Mouse (Mus musculus) left cerebral cortex, postnatal 14 days (tissue): ENCODE results near the gene Cysltr2. TPM values are rescaled to one million over a fixed set of nuclear protein-coding genes. Genes with fewer than 3 reads are reported as not detected.

ENCODE experiments used
- DNase-seq, 2 experiments: peaks; one replicate each; pipeline ENCODE4 v3.0.0; 2021 to 2022; ENCODE audit warnings: low spot score in 2 of 2, mixed read lengths in 1 of 2
- intact Hi-C: fragments of 180-260 bp; cut with DNase I; formaldehyde crosslinking; loops from one replicate; pipeline ENCODE4 v1.15.1; 2025
- long read RNA-seq, 2 experiments: library from polyadenylated mRNA; stranded (forward); transcript quantifications; one replicate each; pipeline ENCODE4 v2.0.0; 2021
- total RNA-seq, 2 experiments: library from RNA; stranded (reverse); gene quantifications; 2 replicates each; pipeline ENCODE4 v1.2.3; 2021

Cysltr2 gene
- 1 to 10 TPM; 1.8 to 2.6 TPM for total RNA-seq
- long read RNA-seq, experiment 1, result 0 reads
- long read RNA-seq, experiment 2, partial matches to known transcripts, result 0 of 2 reads
- long read RNA-seq, experiment 2, other reads (novel, unspliced or antisense), result 0 of 2 reads

DNA sequence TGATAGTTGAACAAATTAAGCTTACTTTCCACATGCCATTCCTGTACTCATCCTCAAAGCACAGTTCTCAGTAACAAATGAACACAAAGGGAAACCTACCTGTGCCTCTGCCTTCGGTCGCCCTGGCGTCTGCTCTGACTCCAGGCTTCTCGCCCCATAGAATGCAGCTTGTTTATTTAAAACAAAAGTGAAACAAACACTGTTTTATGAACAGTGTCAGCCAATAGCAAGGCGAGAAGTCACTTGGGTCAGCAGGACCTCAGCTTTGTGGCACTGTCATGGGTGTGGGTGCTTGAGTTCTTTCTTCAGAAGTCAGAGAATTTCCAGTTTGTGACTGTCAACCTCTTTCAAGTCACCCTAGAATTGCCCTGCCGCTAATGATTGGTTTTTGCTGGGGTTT, at the start of gene Cysltr2:
Gene Cysltr2, minus strand, starts transcription at position 178 of the 400 bp plus-strand sequence.
- intact Hi-C loops, result no loop called here
- DNase-seq, result no peak

DNA sequence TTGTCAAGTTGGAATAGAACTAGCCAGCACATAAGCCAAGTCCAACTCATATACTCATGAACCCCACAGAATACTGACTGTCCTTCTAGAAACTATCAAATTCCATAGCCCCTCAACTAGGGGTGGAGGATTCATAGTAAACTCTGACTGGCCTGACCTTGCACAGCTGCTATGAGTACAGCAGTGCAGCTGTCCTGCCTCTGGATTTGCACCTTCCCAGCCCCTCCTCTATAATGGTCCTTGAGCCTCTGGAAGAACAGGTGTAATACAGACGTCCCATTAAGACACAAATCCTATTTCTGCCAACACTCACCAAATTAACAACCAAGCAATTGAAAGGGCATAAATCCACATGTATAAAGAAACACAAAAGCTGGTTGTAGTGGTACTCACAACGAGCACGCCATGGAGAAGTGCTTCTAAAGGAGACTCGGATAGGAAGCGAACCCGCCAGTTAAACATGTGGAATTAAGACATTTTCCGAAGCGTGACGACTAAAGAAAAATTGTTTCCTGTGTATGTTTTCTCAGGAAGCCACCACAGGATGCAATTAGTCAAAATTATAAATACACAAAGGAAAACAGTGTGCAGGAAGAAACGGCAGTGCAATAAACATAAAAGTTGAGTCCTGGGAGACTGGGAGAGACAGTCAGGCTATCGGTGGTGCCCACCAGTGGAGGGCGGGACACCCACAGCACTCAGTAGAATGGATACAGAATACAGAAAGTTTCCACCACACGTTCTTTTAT, 46.1 kb upstream of the Cysltr2 start:
- intact Hi-C loops, result loop anchor here (10.0 kb wide), 1 partner anchor 510 kb away; no protein-coding TSS in a partner anchor

DNA sequence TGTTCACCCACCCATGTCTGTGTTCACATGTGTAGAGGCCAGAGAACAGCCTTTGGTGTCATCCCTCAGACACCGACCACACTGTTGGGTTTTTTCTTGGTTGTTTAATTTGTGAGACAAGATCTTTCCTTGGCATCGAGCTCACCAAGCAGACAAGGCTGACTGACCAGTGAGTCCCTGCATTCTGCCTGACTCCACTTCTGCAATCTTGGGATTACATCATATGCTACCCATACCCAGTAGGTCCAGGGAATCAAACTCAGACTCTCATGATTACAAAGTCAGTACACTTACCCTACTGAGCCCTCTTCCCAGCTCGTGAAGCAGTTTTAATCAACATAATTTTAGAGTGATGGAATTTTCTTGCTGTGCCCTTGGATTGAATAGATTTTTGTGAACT, 44.0 kb upstream of the Cysltr2 start:
- no peak for DNase-seq
- intact Hi-C loops, result loop anchor here (10.0 kb wide), 1 partner anchor 508 kb away; no protein-coding TSS in a partner anchor

More for the DNA sequence above, 46.1 kb upstream of the Cysltr2 start:
- DNase-seq, result no peak

DNA sequence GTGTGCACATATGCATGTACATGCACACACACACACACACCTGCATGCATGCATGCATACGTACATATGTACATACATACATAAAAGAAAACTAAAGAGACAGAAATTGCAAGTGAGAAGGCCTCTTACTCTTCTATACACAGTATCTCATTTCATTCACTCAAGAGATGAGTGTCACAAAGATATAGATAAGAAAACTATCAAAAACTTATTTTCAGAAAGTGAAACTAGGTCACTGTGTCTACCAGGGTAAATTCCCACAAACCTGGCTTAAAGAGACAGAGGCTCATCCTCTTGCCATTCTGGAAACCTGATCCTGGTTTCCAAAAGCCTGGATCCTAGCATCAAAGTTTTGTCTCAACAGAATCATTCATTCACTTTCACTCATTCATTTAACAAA, 39.3 kb upstream of the Cysltr2 start:
- intact Hi-C loops, result no loop called here

DNA sequence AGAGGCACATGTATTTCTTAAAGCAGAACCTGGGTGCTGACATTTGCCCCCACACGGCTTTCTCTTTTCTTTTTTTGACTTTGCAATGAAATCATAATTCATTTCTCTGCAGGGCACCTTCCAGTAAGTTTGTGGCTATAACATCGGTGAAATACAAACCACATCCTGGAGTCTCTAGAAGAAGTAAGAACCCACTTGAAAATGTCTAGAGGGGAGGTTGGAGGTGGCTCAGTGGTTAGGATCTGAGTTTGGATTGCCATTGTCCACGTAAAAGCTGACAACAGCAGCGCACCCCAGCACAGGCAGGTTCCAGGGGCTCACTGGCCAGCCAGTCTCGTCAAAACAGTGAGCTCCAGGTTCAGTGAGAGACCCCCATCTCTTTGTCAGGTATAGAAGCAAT, 38.8 kb upstream of the Cysltr2 start:
- intact Hi-C loops, result no loop called here
- DNase-seq, result no peak

More for the DNA sequence above, 39.3 kb upstream of the Cysltr2 start:
- no peak for DNase-seq

DNA sequence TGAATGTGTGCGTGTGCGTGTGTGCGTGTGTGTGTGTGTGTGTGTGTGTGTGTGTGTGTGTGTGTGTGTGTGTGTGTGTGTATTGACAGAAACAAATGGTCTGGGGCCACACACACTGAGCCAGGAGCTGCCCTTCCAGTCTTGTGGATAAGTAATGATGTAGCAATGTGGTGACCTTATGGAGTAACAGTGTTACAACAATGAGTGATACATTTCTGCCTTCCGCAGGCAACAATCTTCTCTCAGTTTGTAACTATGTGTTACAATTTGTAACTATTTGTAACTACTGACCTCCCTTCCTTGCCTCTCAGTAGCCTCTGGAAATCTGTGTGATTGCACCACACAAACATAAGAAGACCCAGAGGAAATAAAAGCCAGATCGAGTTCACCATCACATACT, 38.3 kb upstream of the Cysltr2 start:
- no peak for DNase-seq
- intact Hi-C loops, result no loop called here

DNA sequence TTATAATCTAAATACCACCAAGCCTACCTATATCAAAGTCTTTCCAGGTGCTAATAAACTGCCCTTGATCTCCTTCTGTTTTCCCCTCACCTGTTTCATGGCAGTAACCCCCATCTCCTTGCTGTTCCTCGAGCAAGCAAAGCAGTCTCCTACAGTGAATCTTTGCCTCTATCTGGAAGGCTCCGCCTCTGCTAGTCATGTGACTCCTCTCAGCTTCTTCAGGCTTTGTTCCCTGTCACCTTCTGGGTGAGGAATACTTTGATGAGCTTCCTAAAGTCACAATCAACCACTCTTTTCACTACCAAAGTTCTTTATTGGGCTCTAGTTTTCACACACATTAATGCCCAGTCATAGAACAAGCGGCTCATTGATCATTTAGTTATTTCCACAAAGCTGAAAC, 37.5 kb upstream of the Cysltr2 start:
- no peak for DNase-seq
- intact Hi-C loops, result no loop called here

DNA sequence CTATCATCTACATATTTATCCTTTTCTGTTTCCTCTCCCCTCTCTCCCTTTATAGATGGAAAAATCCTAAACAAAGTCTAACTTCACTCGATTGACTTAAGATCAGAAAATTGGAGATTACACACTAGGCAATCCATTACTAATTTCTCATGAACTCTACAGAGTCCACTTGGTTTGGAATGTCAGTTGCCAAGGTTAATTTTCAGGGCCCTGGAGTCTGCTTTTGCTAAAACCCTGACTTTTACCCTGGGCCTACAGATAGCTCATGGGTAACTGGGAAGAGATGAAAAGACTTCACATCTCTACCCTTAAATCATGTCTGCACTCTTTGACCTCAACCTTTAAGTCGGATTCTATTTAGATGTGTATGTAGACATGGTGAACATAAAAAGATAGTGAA, 34.6 kb upstream of the Cysltr2 start:
- intact Hi-C loops, result no loop called here
- DNase-seq, result no peak

DNA sequence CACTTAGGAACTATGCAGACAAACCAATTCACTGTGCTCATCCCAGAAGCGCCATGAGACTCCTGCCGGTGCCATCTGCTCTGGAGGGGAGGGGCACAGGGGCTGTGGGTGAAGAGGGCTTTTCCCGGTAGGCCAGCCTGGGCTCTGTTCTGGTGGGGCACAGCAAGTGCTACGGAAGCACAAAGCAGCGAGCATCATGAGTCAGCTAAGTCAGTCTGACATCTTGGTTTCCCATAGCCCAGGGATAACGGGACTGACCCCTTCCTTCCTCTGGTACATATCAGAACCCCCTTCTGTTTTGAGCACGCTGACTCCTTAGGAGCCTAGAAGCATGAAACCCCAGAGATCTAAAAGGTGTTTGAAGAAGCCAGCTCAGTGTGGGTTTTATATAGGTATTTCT, 15.5 kb upstream of the Cysltr2 start:
- intact Hi-C loops, result no loop called here

DNA sequence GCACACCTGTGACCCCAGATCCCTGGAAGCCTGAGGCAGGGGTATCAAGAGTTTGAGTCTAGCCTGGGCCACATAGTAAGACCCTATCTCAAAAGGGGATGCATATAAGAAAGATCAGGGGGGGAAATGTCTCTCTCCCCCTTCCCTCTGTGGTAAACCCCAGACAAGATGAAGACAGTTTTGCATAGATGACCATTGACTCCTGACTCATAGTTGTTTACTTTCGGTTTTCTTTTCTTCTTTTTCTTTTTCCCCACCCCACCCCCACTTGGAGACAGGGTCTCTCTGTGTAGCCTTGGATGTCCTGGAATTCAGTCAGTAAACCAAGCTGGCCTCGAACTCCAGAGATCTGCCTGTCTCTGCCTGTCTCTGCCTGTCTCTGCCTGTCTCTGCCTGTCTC, 9.8 kb upstream of the Cysltr2 start:
- intact Hi-C loops, result no loop called here
- no peak for DNase-seq

More for the DNA sequence above, 15.5 kb upstream of the Cysltr2 start:
- no peak for DNase-seq

DNA sequence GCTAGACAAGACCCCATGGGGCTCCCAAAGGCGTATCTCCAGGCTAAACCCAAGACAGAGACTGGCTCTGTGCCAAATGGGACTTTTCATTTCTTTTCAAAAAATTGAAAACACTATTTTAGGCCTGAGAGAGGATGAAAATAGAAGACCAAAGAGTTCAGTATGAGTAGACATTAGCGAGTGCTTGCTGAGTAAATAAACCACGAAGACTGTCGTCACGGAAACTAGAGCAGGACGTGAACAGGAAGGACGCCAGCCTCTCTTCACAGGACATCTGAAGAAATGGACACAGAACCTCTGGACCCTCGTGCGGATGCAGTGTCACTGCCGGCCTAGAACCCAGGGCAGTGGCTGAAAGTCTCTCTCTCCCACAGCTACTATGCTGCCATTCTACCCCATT, 8.8 kb upstream of the Cysltr2 start:
- DNase-seq, result peak in 1 of 2 experiments; percentile 3
- intact Hi-C loops, result no loop called here

DNA sequence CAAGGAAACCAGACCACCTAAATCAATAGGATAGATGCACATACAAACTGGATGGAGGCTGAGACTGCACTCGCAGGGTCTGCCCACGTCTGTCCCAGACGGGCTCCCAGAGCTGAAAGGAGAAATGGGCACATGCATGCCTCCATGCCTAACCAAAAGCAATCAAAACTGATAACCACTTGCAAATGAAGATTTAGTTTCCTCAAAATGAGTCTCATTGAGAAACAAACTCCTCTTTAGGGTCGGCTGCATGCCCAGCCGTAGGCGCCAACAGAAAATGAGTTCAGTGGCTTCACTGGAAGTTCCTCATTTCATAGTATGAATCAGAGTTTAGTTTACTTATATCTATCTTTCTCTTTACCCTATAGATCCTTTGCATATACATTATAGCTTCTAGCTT, 7.9 kb upstream of the Cysltr2 start:
- intact Hi-C loops, result no loop called here
- no peak for DNase-seq

DNA sequence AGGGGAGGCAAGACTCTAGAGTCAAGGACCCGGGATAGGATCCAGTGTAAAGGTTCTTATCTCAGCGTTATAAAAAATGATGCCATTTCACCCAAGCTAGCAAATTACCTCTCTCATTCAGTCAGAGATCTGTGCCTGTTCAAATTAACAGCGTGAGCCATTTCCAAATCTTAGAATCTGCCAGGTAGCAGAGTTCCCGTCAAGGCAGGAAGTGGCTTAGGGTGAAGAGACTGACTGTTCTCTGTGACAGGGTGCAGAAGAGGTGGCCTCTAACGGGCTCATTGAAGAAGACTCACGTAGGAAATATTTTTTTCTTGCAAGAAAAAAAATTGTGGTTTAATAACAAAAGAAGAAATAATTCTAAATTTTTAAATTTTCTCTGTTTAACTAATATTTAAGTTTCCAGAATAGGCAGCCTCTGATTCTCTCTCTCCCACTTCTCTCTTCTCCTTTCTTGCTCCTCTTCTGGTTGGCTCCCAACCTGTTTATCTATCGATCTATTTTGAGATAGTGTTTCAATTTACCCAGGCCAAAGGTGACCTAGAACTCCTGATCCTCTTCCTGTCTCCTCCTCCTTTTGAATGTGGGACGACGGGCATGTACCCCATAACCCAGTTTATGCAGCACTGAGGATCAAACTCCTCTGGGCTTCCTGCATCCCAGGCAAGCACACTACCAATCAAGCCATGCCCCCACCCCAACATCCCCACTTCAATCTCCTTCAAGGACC, 3.5 kb downstream of the Cysltr2 start:
- no peak for DNase-seq
- intact Hi-C loops, result no loop called here

DNA sequence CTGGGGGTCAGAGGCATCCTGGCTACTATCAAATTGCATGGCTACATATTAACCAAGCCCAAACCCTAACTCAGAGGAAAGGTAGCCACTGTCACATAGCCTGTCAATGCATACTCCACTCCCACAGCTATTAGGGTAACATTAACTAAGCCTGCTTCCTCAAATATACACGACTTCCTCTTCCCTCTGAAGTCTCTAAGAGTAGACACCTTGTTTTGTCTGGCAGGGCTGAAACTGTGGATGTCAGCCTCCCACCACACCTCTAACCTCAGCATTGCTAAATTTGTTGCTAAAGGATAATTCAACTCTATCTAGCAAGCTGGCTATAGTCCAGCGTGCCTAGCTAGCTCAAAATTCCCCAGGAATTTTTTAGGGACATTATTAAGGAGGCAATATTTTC, 7.2 kb downstream of the Cysltr2 start:
- intact Hi-C loops, result no loop called here
- DNase-seq, result no peak

DNA sequence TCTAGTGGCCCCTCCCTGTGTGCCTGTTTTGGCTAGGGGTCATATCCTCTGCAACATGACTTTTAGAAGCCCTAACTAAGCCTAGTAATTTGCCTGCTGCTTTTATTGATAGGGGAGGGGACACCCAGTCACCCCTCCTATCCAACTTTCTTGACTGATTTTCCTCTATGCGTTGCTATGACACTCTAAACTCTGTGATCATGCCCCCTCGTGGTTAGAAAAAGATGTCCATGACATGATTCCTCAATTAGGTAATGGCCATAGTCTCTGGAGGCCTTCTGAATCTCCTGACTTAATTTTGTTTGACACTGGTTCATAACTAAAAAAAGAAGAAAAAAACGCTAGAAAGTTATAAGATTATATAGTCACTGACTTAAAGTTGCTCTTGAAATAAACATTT, 15.6 kb downstream of the Cysltr2 start:
- intact Hi-C loops, result no loop called here
- no peak for DNase-seq

DNA sequence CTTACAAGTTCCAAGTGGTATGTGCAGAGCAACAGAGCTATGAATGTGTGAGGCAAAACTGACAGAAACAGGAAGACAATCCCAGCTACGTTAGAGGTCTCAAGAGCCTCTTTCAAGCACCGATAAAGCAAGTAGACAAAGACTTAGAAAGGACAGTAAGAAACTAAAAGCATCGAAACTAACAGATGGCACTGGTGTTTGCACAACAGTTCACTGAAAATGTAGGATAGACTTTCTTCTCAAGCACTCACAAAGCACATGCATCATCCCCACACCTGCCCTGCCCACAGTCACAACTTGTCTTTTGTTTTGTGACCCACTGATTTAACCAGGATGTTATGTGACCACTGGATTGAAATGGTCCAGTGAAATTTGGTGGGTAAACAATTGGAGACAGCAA, 17.7 kb downstream of the Cysltr2 start:
- intact Hi-C loops, result no loop called here
- no peak for DNase-seq

DNA sequence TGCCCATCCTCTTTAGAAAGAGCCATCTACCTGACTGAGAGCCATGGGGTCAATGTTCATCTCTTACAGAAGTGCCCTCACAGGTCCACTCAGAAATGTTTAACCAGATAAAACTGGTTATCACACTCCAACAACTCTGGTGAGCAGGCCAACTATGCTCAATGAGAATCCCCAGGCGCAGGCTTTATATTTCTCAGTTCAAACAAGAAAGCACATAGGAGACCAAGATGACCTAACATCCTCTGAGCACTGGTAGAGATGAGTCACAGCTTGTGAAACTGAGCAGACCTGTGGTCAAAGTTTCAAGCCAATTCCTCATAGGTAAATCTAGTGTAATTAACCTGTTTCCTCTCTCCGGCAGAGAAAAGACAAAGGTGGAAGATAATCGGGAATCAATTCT, 31.6 kb downstream of the Cysltr2 start:
- DNase-seq, result no peak
- intact Hi-C loops, result no loop called here

DNA sequence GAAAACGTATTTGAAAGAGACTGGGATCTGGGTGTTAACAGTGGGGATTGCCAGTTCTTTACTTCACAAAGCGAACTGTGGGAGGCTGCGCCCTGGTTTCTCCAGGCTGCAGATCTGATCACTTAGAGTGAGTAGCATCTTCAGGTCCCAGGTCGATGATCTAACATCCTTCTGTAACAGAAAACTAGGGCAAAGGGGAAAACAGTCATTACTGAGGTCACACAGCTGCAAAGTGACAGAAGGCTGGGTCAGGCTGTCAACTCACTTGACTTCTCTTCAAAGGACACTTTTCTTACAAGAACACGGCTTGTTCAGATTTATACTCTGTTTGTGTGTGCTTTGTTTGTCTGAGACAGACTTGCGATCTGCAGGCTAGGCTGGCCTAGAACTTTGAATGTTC, 33.5 kb downstream of the Cysltr2 start:
- intact Hi-C loops, result no loop called here
- DNase-seq, result no peak

DNA sequence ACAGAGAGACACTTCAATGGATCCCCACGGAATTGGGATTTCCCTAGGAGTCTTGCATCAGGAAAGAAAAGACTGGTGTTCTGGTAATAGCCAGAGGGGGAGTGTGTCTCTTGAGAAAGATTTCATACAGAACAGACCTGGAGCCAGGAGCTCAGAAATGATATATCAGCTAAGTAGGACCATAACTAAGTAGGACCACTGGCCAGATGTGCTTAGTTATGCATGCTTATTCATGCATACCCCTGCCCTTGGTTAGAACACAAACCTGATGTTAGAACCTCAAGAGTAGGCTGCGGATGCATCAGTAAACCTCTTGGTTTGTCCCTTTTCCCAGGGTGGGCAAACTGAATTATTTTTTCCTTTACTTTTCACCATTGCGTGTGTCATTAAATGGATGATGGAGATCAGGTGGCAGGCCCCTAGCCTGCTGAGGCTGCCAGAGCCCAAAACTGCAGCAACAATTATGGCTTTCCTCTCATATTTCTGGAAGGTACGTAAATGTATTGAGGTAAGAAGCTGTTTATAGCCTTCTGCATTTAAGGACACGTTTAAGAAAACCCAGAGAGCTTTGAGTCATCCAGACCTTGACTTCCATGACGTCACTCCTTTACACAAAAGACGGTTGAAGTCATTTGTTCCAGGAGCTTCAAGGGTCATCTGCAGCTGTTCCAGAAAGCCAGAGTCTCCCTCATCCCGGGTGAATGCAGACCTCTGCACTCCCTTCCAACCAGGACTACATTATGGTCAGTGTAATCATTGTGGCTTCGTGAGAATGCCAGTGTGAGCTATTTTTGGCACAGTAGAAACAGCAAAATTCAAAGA, 35.0 kb downstream of the Cysltr2 start:
- intact Hi-C loops, result no loop called here
- no peak for DNase-seq

DNA sequence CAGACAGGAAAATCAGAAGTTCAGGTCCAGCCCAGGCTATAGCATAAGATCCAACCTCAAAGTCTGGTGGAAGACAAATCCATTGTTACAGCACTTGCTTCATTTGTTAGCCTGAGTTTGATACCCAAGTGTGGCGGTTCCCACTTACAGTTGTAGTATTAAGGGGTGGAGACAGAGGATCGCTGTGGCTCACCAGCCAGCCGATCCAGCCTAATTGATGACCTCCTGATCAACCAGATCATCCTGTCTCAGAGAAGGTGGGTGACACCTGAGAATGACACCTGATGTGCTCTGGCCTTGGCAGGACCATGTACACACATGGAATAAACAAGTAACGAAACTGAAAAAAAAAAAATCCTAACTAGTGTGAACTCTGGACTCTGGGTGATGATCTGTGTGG, 47.1 kb downstream of the Cysltr2 start:
- DNase-seq, result no peak
- intact Hi-C loops, result no loop called here
